Mouse (Mus musculus) limb, embryonic 14.5 days (tissue): ENCODE data around the gene Nsg1. TPM values are rescaled to one million over a fixed set of nuclear protein-coding genes. Genes with fewer than 3 reads are reported as not detected.
A peak's percentile ranks its signal among the peaks of the same experiment; 100 is the strongest.

Experiments used
- ATAC-seq: fragments of 200-750 bp; cut with Nextera tagmentation; 2 replicates; pipeline ENCODE4 v1.8.0; 2017; ENCODE audit warnings: low read depth, moderate number of reproducible peaks, moderate TSS enrichment; ENCODE audit not compliant: low FRiP score
- DNase-seq: peaks from one replicate; pipeline ENCODE4 v3.0.0-alpha.2; 2015; ENCODE audit warnings: low spot score
- H3K27ac ChIP-seq: fragments of 300-500 bp; sonication (generic); replicated peaks from 2 replicates; pipeline ENCODE4 v1.5.1; 2014; ENCODE audit warnings: low read depth, mild to moderate bottlenecking, low read length, moderate library complexity, mixed read lengths
- H3K27me3 ChIP-seq: fragments of 300-500 bp; sonication (generic); 2 replicates; pipeline ENCODE4 v1.6.1; 2014; ENCODE audit warnings: low read length, mixed read lengths; ENCODE audit not compliant: control insufficient read depth, insufficient read depth
- H3K36me3 ChIP-seq: fragments of 300-500 bp; sonication (generic); 2 replicates; pipeline ENCODE4 v1.6.1; 2014; ENCODE audit warnings: mild to moderate bottlenecking, low read length, moderate library complexity, mixed read lengths; ENCODE audit not compliant: control insufficient read depth, insufficient read depth
- H3K4me1 ChIP-seq: fragments of 300-500 bp; sonication (generic); 2 replicates; pipeline ENCODE4 v1.6.1; 2014; ENCODE audit warnings: antibody characterized with exemption, low read length, mixed read lengths; ENCODE audit not compliant: control insufficient read depth, insufficient read depth
- H3K4me2 ChIP-seq: fragments of 300-500 bp; sonication (generic); replicated peaks from 2 replicates; pipeline ENCODE4 v1.6.1; 2014; ENCODE audit warnings: low read depth, mild to moderate bottlenecking, low read length, moderate library complexity; ENCODE audit not compliant: severe bottlenecking
- H3K4me3 ChIP-seq: fragments of 300-500 bp; sonication (generic); replicated peaks from 2 replicates; pipeline ENCODE4 v1.5.1; 2014; ENCODE audit warnings: low read length
- H3K9ac ChIP-seq: fragments of 300-500 bp; sonication (generic); 2 replicates; pipeline ENCODE4 v1.6.1; 2014; ENCODE audit warnings: mild to moderate bottlenecking, low read depth, low read length, moderate library complexity; ENCODE audit not compliant: severe bottlenecking
- H3K9me3 ChIP-seq: fragments of 300-500 bp; sonication (generic); 2 replicates; pipeline ENCODE4 v1.6.1; 2016; ENCODE audit warnings: low read length; ENCODE audit not compliant: control insufficient read depth
- POLR2A ChIP-seq: fragments of 200-500 bp; IDR thresholded peaks from 2 replicates; pipeline ENCODE4 v1.8.0; 2012; ENCODE audit warnings: inconsistent platforms, mild to moderate bottlenecking, moderate library complexity, borderline replicate concordance; ENCODE audit not compliant: insufficient read depth, insufficient read length; ENCODE audit errors: extremely low read depth
- WGBS: fragments of 180-500 bp; shearing (Covaris S2); extraction: QIAGEN DNeasy Blood & Tissue Kit; methylation state at CpG from one replicate; pipeline ENCODE4 v1.1.7; 2014; 5-methylcytosine and 5-hydroxymethylcytosine counted together
- polyA plus RNA-seq, 2 experiments: library from polyadenylated mRNA; depleted of rRNA in 1 of 2; stranded (reverse) in 1 of 2; unstranded in 1 of 2; fragments of >200 nt; fragmentation: Nextera tagmentation in 1 of 2; extraction: Ambion mirVana in 1 of 2; gene quantifications; 2 replicates each; pipeline versions ENCODE4 v1.2.1 to v1.2.3; 2012 to 2014

Gene Nsg1
- polyA plus RNA-seq, 2 experiments = 34.7 to 151 TPM

DNA sequence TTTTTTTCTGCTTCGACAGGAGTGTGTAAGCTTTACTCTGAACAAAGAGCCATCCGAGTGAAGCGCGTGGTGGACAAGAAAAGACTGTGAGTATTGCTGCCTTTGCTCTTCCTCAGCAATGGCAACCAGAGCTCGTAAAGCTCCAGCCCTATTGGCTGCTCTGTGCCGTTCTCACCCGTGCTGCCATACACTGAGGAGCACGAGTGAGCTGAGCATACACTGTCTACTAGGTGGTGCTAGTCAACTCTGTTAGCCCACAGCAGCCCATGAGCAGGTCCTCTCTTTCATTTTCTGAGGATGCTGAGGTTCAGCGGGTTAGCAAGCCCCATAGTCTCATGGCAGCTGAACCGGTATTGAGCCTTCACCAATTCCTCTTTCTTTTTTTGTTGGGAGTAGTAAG is 52.9 kb downstream of the Nsg1 start:
- no peaks in the 10 kb centered on the region for H3K27me3 ChIP-seq
- ATAC-seq (no peak), DNase-seq (no peak)
- H3K4me1 ChIP-seq = peaks cover 9% of the 10 kb centered on the region; the same call in 1 of the 2 replicates
- H3K4me3 ChIP-seq = no peak overlapping the region
- no peak overlapping the region for H3K9ac ChIP-seq
- H3K4me2 ChIP-seq = no peak overlapping the region
- 49% methylated on average over 10 of the region's 10 CpGs for WGBS
- H3K36me3 ChIP-seq = peaks cover 32% of the 10 kb centered on the region
- H3K27ac ChIP-seq = no peak overlapping the region
- H3K9me3 ChIP-seq = no peaks in the 10 kb centered on the region
- no peak for TF ChIP-seq POLR2A

DNA sequence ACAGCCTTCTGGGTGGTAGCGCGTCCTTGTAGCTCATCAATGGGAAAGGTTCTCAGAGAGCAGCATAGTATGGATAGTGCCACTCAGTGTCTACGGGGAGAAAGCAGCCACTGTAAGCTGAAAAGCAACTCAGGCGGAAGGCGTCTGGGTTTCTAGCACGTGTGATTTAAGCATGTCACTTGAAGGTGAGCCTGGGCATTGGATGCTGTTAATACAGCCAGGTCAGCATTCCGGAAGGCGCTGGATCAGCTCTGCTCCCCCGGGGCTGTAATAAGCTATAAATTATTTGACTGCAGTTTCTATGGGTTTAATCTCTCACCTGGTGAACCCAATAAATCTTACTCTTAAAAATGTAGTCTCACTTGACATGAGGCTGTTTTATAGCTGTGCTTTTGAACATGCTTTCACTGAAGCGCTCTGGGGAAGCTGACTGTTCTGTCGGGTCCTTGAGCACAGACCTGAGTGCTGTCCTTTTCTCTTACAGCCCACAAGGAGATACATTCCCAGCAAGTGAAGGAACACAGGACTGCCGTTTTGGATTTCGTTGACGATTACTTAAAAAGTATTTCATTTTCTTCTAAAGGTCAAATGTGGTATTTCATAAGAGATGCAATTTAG is 53.5 kb downstream of the Nsg1 start:
- DNase-seq (peak; percentile 32), ATAC-seq (peak; percentile 60)
- H3K4me3 ChIP-seq = no peak overlapping the region
- no peak overlapping the region for H3K9ac ChIP-seq
- peaks cover 31% of the 10 kb centered on the region for H3K36me3 ChIP-seq
- no peak for TF ChIP-seq POLR2A
- H3K9me3 ChIP-seq = no peaks in the 10 kb centered on the region
- H3K4me2 ChIP-seq = no peak overlapping the region
- WGBS = 32% methylated on average over 14 of the region's 14 CpGs
- no peaks in the 10 kb centered on the region for H3K27me3 ChIP-seq
- no peak overlapping the region for H3K27ac ChIP-seq
- H3K4me1 ChIP-seq = peaks cover 9% of the 10 kb centered on the region; the same call in 1 of the 2 replicates

DNA sequence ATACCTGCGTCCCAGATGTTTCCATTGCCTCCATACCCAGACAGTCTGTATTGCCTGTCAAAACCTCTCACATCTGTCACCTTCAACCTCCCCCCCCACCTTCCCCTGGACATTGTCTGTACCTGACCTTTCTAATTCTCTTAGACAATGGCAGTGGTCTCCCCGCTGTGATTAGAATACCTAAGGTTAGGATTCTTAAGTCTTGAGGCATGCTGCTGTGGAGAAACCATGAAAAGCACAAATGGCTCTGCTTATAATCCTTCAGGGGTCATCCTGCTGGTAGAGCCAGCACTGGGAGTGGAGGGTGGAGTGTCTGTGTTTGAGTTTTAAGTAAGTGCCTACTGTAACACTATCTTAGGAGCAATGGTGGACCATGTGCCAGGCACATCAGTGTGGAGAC is 56.8 kb downstream of the Nsg1 start:
- peaks cover 5% of the 10 kb centered on the region; the same call in 1 of the 2 replicates for H3K36me3 ChIP-seq

GRCm38 (mm10) chr5:38099139-38099676 is 60.5 kb downstream of the Nsg1 start:
- Histone ChIP-seq H3K36me3 (0 out of 2 replicates have a peak, but pooled peaks cover 3% of the 10 kb centered on the region), H3K9ac (no peak overlapping the region), H3K4me1 (peaks cover 10% of the 10 kb centered on the region), H3K4me3 (no peak overlapping the region), H3K27me3 (no peaks in the 10 kb centered on the region), H3K9me3 (no peaks in the 10 kb centered on the region), H3K4me2 (no peak overlapping the region), H3K27ac (0 out of 2 replicates have a peak overlapping the region, but pooled peaks have one; percentile 26)
- 40% methylated on average over 2 of the region's 2 CpGs for WGBS
- no peak for TF ChIP-seq POLR2A
- DNase-seq (peak; percentile 16), ATAC-seq (peak; percentile 72)

More for the DNA sequence above, 56.8 kb downstream of the Nsg1 start:
- Histone ChIP-seq H3K4me3 (no peak overlapping the region), H3K4me2 (no peak overlapping the region), H3K4me1 (peaks cover 19% of the 10 kb centered on the region), H3K9me3 (no peaks in the 10 kb centered on the region), H3K27ac (no peak overlapping the region), H3K27me3 (no peaks in the 10 kb centered on the region), H3K9ac (no peak overlapping the region)
- ATAC-seq = no peak
- no peak for DNase-seq
- no peak for TF ChIP-seq POLR2A
- 97% methylated on average over 2 of the region's 2 CpGs for WGBS

- DNase-seq (no peak), ATAC-seq (no peak)
- H3K27me3 ChIP-seq = no peaks in the 10 kb centered on the region
- H3K9me3 ChIP-seq = no peaks in the 10 kb centered on the region
- no peak overlapping the region for H3K4me2 ChIP-seq
- H3K4me1 ChIP-seq = peaks cover 10% of the 10 kb centered on the region
- H3K4me3 ChIP-seq = no peak overlapping the region
- 55% methylated on average over 4 of the region's 4 CpGs for WGBS
- 0 out of 2 replicates have a peak, but pooled peaks cover 3% of the 10 kb centered on the region for H3K36me3 ChIP-seq
- TF ChIP-seq POLR2A = no peak
- no peak overlapping the region for H3K9ac ChIP-seq
- H3K27ac ChIP-seq = no peak overlapping the region
Observed at GRCm38 (mm10) chr5:38097501-38098093, 62.1 kb downstream of the Nsg1 start.
